Mouse (Mus musculus) heart, postnatal 10 days (tissue): Measurements from ENCODE around the gene Car7. TPM values are rescaled to one million over a fixed set of nuclear protein-coding genes. Genes with fewer than 3 reads are reported as not detected.

Experiments
- DNase-seq, 2 experiments: peaks; one replicate each; pipeline ENCODE4 v3.0.0; 2021
- intact Hi-C: fragments of 180-260 bp; cut with DNase I; formaldehyde crosslinking; loops from one replicate; pipeline ENCODE4 v1.15.1; 2025
- total RNA-seq, 2 experiments: library from RNA; stranded (reverse); gene quantifications; 2 replicates each; pipeline ENCODE4 v1.2.3; 2021

Car7 gene
- 1 to 10 TPM; 3.9 to 4.2 TPM for total RNA-seq

DNA sequence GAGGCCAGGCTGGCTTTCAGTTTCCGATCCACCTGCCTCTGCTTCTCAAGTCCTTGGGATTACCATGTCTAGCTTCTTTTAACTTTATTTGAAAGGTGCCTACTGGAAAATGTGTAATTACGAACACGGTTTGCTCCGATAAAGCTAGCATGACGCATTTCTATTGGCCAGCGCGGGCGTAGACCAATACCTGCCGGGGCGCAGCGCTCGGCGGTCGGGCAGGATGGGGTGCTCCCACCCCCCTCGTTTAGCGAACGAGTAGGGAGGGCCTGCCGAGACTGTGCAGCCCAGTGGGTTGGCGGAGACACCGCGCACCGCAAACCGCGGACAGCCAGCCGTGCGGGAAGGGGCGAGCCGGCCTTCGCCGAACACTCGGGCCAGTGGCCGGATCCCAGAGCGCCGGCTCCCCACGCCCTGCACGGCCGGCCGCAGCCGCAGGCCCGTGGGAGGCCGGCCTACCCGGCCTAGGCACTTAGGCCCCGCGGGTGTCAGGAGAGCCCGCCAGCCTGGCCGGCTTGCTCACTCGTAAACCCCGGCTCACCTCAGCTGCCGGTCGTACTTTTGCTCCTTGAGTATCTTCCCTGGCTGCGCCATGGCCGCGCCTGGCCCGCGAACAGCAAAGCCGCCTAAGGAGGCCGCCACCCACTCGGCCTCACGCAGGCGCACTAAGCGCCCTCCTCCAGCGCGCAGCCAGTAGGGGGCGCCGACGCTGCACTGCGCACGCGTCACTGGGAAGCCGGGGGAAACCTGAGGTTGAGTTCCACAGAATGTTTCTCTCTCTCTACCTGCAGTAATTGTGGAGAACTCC, at the start of gene Car7, which contains the start of gene Nae1:
TSS of gene Car7 (plus strand) at position 719 of the 808 bp plus-strand sequence.
TSS of gene Nae1 (minus strand) at position 667 of the 808 bp plus-strand sequence.
- intact Hi-C loops, result loop anchor here (1.0 to 5.0 kb wide), 2 partner anchors 36 to 192 kb away; no protein-coding TSS in a partner anchor
- peak; percentile 95 to 98 for DNase-seq

DNA sequence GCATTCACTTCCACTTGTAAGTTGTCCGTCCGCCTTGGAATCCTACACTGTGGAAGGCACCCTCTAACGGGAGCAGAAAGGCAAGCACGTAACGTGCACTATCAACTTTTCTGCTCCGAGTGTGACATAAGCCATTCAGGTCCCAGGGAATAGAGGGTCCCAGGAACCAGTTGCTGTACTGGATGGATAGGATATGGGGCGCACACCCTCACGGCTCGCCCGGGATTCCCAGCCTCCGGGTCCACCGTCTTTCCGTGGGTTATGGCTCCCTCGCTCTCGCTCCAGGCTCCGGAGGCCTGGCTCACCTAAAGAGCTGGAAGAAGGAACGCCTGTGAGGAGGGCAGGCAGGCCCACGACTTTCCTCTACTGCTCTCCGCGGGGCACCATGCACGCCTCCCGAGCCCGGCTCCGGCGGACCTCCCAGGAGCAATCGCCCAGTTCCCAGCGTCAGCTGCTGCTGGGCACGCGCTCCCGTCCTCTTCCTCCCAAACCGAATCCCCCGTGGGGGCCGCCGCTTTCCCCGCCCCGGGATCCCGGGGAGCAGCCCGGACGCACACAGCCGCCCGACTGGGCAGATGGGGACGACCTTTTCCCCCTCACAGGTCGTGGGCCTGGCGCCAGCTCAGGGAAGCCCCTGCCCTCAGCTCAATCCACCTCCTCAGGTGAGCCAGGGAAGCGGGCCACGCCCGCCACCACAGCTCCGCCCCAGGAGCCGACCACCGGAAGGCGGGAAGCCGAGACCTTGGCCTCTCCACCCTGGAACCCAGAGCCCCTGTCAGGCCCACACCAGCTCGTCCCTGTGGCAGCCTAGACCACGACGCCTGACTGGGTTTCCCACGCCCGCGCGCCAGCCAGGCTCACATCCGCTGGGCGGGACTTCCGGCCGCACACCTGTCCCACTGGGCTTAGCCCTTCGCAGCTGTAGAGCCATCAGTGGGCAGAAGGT, 25.2 kb upstream of the Car7 start, which contains the start of gene Terb1:
TSS of gene Terb1 (minus strand) at position 850 of the 946 bp plus-strand sequence.
- peak; percentile 29 to 31 for DNase-seq
- intact Hi-C loops, result loop anchor here (5.0 kb wide), 1 partner anchor 167 kb away; no protein-coding TSS in a partner anchor

DNA sequence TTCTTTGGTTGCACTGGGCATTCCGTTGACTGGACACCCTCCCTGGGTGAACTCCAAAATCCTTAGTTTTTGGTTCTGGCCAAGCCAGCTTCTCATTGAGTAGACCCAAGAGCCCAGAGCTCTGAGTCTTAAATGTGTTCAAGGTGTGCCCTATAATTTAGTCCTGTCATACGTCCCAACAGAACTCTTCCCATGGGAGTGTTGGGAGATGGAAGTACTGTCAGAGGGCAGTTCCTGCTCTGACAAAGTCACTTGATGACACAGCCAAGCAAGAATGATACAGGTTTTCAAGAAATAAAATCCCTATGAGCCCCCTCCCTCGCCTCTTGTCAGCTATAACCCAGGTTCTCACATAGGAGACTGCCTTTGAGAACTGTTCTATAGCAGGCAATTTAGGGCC, 24.4 kb upstream of the Car7 start:
- intact Hi-C loops, result loop anchor here (5.0 kb wide), 1 partner anchor 168 kb away; no protein-coding TSS in a partner anchor

DNA sequence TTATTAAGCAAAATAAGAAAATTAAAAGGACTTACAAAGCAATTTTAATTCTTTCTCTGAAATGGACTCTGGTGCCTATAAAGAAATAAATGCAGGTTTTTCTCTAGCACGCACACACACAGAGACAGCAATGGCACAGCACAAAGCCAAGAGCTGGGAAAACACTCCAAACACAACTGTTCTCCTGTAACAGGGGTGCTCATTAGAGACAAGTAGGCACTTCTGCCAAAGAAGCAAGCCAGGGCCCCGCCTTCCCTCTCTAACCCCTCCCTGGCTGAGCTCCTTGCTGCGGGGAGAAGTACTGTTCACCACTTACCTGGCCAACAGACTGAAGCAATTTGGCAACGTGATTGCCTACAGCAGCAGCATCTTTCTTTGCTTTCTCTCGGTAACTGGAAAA, 16.6 kb upstream of the Car7 start:
- intact Hi-C loops, result no loop called here

More for the DNA sequence above, 24.4 kb upstream of the Car7 start:
- DNase-seq, result no peak

DNA sequence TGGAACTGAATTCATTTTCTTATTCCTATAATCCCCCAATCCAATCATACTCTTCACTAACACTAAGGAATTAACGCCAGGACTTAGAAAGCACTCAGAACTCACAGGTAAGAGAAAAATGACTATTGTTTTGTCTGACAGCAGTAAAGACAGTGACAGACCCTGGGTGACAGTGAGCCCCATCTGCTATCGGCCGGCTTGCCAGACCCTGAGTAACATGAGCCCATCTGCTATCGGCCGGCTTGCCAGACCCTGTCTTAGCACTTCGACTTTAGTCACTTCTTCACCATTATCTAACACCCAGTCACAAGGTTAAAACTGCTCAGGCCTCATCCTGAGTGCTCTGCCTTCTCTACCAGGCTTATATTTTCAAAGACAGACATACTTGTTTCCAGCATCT, 4.8 kb upstream of the Car7 start:
- intact Hi-C loops, result loop anchor here (5.0 kb wide), 1 partner anchor 187 kb away; no protein-coding TSS in a partner anchor
- no peak for DNase-seq

More for the DNA sequence above, 16.6 kb upstream of the Car7 start:
- no peak for DNase-seq

DNA sequence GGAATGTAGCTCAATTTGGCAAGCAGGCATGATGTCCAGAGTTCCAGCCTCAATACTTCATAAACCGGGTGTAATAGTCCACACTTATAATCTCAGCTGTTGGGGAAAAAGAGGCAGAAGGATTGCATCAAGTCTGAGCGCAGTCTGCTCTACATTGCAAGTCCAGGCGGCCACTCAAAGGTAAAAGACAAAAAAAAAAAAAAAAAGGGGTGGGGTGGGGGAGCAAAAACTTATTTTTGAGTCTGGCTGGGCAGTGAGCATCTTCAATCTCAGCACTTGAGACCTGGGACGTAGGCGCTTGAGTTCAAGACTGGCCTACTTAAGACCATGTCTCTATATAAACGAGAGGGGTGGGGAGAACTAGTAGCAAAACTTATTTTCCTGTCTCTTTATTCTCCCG, 938 bp upstream of the Car7 start:
- intact Hi-C loops, result loop anchor here (5.0 kb wide), 1 partner anchor 191 kb away; no protein-coding TSS in a partner anchor
- DNase-seq, result no peak

DNA sequence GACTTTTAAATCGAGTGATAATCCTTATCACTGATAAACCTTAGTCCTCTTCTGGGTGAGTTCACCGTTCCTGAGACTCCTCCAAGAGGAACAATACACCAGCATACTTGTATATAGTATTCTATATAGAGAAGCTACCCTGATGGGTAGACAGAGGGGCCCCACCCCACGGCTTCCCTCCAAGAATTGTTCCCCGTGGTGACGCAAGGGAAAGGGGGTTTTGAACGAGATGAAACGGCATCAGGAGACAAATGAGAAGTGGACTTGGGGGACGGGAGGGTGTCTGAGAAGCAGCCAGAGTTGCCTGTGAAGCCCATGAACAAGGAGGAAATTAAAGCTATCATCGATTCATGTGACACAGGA, 271 bp downstream of the Car7 start:
- DNase-seq, result no peak
- intact Hi-C loops, result loop anchor here (1.0 to 5.0 kb wide), 2 partner anchors 36 to 192 kb away; no protein-coding TSS in a partner anchor

DNA sequence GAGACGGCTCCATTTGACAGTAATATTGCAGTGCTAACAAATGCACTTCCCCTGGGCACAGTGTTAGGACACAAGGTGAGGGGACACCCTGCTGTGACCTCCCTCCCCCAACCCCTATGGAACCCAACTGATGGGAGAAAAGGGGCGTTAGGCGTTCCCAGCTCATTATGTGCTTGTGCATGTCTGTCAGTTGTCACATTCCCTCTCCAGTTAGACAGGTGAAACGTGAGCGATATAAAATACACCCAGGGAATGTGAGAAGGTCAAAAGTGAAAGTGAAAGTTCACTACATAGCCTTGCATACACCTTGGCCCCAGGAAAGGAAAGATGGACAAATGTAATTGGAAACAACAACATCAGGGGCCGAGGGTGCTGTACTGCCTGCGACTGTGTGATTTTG, 889 bp downstream of the Car7 start:
- intact Hi-C loops, result no loop called here
- no peak for DNase-seq

DNA sequence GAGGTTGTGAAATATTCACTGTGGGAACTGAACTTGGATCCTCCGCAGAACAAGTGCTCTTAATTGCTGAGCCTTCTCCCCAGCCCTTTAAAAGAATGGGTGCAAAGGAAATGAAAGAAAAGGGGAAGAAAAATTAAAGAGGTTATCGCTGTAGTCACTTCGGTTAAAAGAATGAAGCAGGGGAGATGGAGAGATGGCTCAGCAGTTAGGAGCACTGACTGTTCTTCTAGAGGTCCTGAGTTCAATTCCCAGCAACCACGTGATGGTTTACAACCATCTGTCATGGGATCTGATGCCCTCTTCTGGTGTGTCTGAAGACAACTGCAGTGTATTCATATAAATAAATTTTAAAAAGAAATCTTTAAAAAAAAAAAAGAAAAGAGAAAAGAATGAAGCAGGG, 1.5 kb downstream of the Car7 start:
- DNase-seq, result no peak
- intact Hi-C loops, result loop anchor here (1.0 kb wide), 1 partner anchor 30 kb away; no protein-coding TSS in a partner anchor

DNA sequence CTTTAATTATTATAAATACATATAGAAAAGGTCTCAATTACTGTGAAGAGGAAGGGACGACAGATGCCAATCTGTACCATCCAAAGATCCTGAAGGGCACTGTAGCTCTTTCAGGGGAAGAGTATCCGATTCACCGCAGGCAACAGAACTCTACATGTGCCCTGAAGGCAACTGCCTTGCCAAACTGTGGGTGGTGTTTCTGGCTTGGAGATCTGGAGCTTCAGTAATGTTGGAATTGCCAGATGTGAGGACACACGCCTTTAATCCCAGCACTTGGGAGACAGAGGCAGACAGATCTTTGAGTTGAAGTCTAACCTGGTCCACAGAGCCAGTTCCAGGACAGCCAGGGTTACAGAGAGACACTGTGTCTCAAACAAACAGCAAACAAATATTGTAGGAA, 4.4 kb downstream of the Car7 start:
- DNase-seq, result no peak
- intact Hi-C loops, result no loop called here

DNA sequence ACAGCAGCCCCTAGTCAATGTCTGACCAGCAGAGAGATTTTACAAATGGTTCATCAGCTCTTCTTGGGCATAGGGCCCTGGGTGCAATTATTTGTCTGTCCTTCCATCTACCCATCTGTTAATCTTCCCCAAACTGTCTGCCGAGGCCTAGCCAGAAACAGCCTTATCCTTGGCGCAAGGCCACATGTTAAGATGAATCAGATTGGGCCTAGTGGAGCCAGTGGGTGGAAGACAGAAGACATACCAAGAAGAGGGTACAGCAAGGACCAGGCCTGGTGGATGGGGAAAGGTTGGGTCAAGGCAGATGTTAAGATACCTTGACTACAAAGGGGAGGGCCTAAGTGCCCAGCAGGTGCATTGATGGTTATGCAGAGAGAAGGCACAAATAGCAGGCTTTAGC, 5.1 kb downstream of the Car7 start:
- intact Hi-C loops, result no loop called here

DNA sequence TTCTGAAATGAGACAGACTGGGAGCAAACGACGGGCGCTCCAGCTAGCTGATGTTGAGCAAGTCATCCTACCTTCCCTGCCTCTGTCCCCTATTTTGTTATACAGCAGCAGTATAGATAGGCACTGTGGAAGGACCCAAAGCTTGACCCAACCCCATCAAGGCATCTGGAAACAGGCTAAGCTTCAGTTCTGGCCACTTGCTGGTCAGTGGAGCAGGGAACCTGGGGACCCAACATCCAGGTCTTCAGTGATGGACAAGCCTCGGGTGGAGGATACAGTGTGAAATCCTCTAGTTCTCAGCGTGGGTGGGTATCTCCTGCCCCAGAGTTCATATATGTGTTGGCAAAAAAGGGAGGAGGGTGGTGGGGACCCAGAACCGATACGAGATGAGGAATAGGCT, 5.7 kb downstream of the Car7 start:
- intact Hi-C loops, result no loop called here
- no peak for DNase-seq

More for the DNA sequence above, 5.1 kb downstream of the Car7 start:
- DNase-seq, result no peak

DNA sequence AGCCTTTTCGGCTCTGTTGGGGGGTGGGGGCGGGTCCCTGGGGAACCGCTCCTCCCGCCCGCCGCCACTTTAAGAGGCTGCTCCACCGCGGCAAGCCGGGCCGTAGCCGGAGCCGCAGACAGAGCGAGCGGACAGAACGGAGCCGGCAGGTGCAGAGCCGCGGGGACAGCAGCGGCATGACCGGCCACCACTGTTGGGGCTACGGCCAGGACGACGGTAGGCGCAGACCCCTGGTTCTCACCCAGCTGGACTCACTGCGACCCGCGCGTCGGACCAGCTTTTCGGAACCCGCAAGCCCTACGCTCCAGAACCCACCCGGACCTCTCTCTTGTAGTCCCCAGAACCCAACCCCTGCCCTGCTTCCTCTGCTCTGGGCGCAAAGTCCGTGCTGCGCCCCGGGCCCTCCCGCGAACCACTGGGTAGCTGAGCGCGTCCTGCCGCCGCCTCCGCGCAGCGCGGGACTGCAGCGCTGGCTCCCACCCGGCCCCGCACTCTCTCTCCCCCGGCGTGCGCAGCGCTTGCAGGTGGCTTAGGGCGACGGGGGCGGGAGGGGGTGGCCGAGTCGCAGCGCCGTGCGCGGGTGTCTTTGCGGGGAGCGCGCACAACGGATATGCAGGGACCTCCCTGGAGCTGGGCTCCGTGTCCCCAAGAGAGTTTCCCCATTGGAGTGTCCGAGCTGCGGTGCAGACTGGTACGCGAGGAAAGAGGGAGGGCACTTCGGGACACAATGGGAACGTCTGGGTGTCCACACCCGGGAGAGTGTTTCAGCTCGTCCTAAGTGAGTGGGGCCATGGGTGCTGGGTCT, 6.4 kb downstream of the Car7 start:
- peak in 1 of 2 experiments; percentile 13 for DNase-seq
- intact Hi-C loops, result no loop called here

DNA sequence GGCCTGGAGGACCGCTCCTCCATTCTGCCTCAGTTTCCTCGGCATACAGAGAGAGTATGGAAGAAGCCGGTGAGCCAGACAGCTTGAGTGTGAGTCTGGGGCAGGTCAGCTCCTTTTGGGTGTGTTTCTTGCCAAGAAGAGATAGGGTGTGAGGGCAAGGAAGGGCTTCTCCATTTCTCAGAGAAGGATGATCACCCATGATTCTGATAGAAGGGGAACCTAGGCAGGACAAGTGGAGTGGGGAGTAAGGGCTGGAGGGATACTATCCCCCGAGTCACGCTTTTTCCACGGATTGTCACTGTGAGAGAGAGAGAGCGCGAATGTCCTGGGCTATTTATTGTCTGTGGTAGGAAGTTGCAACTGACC, 7.0 kb downstream of the Car7 start:
- intact Hi-C loops, result no loop called here

DNA sequence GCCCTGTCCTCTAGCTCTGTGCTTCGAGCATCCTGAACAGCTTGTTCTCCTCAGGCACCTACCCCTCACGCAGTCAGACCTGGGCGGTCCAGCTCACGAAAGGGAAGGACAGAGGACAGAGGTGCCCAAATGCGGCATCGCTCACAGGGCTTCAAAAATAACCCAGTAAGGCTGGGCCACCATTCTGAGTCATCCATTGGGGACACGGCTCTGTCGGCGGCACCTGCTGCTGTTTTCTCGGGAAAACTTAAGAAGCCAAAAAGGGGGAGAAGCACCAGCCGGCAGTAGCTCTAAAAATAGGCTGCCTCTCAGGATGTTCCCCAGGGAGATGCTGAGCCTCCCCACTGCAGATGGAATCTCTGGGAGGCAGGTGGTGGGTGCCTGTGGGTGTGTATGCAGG, 7.7 kb downstream of the Car7 start:
- no peak for DNase-seq
- intact Hi-C loops, result no loop called here

More for the DNA sequence above, 7.0 kb downstream of the Car7 start:
- DNase-seq, result no peak

DNA sequence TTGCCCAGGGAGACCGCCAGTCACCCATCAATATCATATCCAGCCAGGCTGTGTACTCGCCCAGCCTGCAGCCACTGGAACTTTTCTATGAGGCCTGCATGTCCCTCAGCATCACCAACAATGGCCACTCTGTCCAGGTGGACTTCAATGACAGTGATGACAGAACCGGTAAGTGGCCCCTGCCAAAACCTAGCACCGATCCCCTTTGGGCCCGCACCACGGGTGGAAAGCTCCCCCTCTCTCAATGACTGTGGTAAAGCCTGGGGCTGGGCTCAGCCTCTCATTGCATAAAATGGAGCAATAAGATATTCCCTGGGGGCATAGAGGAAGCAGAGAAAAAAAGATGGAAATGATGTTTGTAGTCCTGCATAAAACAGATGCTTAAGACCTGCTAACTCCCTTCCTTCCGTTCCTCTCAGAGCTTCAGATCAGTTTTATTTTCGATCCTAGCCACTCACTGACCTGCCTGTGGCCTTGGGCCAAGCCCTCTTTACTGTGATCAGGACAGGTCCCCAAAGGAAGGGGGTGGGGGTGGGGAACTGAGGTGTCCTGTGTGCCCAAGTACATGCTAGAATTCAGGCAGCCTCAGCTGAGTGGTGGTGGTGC, 9.1 kb downstream of the Car7 start:
- intact Hi-C loops, result no loop called here
- peak in 1 of 2 experiments; percentile 13 for DNase-seq

DNA sequence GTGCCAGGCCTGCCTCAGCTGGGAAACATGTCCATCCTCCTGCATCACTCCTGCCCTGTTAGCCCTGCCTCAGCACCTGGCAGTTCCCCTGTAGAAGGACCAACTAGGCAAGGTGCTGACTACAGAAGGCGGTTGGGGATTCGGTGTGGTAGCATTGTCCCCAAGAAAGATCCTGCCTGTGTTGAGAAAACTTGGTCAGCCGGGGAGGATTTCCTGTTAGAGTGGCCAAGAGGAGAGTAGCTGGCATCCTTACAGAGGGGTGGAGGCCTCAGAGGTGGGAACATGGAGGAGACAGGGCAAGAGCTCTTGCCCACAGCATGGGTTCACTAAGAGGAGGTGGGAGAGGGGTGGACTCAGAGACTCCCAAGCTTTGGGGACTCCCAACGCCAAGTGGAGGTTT, 20.7 kb downstream of the Car7 start:
- no peak for DNase-seq
- intact Hi-C loops, result no loop called here

DNA sequence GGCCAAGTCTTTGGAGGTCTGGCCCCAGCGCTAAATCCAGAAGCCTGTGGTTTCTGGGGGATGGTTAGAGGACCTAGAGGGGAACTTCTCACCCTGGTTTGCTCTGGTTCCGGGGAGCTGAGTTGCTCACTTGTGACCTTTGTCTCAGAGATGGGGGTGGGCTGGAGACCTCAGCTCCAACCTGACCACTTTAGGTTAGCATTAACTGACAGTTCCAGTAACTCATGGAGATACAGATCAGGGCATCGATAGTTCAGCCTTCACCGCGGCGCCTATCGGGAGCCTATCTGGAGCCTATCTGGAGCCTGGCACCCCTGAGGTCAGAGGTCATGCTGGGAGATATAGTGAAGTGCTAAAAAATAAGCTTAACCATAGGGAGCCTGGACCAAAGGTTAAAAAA, 22.7 kb downstream of the Car7 start:
- no peak for DNase-seq
- intact Hi-C loops, result no loop called here

DNA sequence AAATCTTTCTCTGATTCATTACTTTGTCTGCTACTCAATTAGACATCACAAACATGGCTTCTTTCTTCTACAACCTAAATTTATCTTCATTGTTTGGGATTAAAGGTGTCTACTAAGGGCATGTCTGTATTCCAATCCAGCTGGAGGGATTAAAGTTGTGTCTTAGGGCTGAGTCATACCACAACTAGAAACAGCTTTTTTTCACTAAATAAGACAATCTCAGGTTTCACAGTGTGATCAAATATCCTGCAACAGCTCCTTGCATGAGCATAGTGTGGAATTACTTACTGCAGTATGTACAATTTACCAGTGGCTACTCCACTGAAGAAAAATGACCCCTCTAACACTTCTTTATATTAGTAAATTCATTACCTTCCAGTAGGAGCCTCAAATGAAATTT, 26.2 kb downstream of the Car7 start:
- intact Hi-C loops, result no loop called here
- DNase-seq, result no peak
